Mouse (Mus musculus) brain, embryonic 14.5 days (tissue): Measurements from ENCODE around the gene 4930435E12Rik.

Source experiments
- CTCF ChIP-seq: fragments of 200-500 bp; IDR thresholded peaks from 2 replicates; pipeline ENCODE4 v1.5.1; 2012; ENCODE audit warnings: inconsistent platforms, mild to moderate bottlenecking, moderate library complexity, borderline replicate concordance; ENCODE audit not compliant: insufficient read depth, insufficient read length; ENCODE audit errors: extremely low read depth
- POLR2A ChIP-seq: fragments of 200-500 bp; IDR thresholded peaks from 2 replicates; pipeline ENCODE4 v1.6.1; 2012; ENCODE audit warnings: mild to moderate bottlenecking, inconsistent platforms, borderline replicate concordance; ENCODE audit not compliant: poor library complexity, insufficient read depth, insufficient read length, severe bottlenecking; ENCODE audit errors: extremely low read depth

- TF ChIP-seq POLR2A = no peak
- TF ChIP-seq CTCF = no peak
Observed at GRCm38 (mm10) chr16:38789966-38790365, 38.6 kb downstream of the 4930435E12Rik start.
